ENCODE assay signal across 5 mouse cellular contexts in genomic region chr5:35718817-35719216, GRCm38 (mm10).
"Had no signal": no experiment of that assay in that cellular context is flagged by ENCODE, and none has a peak within 500 bp of the region (broad histone marks: within the 10 kb centered on the region; RNA-seq: fewer than 3 reads in every experiment).

No protein-coding gene starts in this region.

- H3K27me3 ChIP-seq: limb, embryonic 15.5 days; liver, embryonic 13.5 days; midbrain, embryonic 13.5 days had no signal

- H3K9ac ChIP-seq: limb, embryonic 15.5 days; liver, embryonic 13.5 days; midbrain, embryonic 13.5 days had no signal

- DNase-seq: liver, embryonic 13.5 days; lung, adult 18-20 months had no signal

- H3K9me3 ChIP-seq: limb, embryonic 15.5 days; liver, embryonic 13.5 days; midbrain, embryonic 13.5 days had no signal

- H3K4me1 ChIP-seq: limb, embryonic 15.5 days; midbrain, embryonic 13.5 days had no signal

- H3K27ac ChIP-seq: left cerebral cortex, adult 2 months; limb, embryonic 15.5 days; liver, embryonic 13.5 days; midbrain, embryonic 13.5 days had no signal

- H3K4me3 ChIP-seq: left cerebral cortex, adult 2 months; limb, embryonic 15.5 days; liver, embryonic 13.5 days; midbrain, embryonic 13.5 days had no signal

- ATAC-seq: midbrain, embryonic 13.5 days had no signal

- H3K36me3 ChIP-seq: limb, embryonic 15.5 days; liver, embryonic 13.5 days; midbrain, embryonic 13.5 days had no signal

- H3K4me2 ChIP-seq: limb, embryonic 15.5 days; liver, embryonic 13.5 days; midbrain, embryonic 13.5 days had no signal
